Mouse (Mus musculus): ENCODE data around the gene Ptpru.

- TF ChIP-seq CTCF (IDR thresholded peaks at IDR 0.05; ENCODE audit: low read depth) (no peak), EP300 (IDR thresholded peaks at IDR 0.05; ENCODE audit: low read depth) (peak; percentile 73)
These were observed 22.3 kb downstream of the Ptpru start for GRCm38 (mm10) chr4:131815774-131816173.
